Mouse (Mus musculus) heart, embryonic 12.5 days (tissue): ENCODE data around the gene Alb. TPM values are rescaled to one million over a fixed set of nuclear protein-coding genes. Genes with fewer than 3 reads are reported as not detected.
A peak's percentile ranks its signal among the peaks of the same experiment; 100 is the strongest.

Experiments used
- ATAC-seq: fragments of 200-750 bp; cut with Nextera tagmentation; 2 replicates; pipeline ENCODE4 v1.8.0; 2017; ENCODE audit warnings: moderate TSS enrichment, moderate library complexity; ENCODE audit not compliant: insufficient number of reproducible peaks, low FRiP score
- H3K27ac ChIP-seq: fragments of 300-500 bp; sonication (generic); 2 replicates; pipeline ENCODE4 v1.5.1; 2016; ENCODE audit warnings: mild to moderate bottlenecking, moderate library complexity; ENCODE audit not compliant: poor library complexity, severe bottlenecking
- H3K27me3 ChIP-seq: fragments of 300-500 bp; sonication (generic); replicated peaks from 2 replicates; pipeline ENCODE4 v1.6.1; 2016; ENCODE audit warnings: mild to moderate bottlenecking, moderate library complexity
- H3K36me3 ChIP-seq: fragments of 300-500 bp; sonication (generic); 2 replicates; pipeline ENCODE4 v1.6.1; 2016; ENCODE audit warnings: mild to moderate bottlenecking, moderate library complexity
- H3K4me1 ChIP-seq: fragments of 300-500 bp; sonication (generic); replicated peaks from 2 replicates; pipeline ENCODE4 v1.6.1; 2016; ENCODE audit warnings: mild to moderate bottlenecking
- H3K4me2 ChIP-seq: fragments of 300-500 bp; sonication (generic); 2 replicates; pipeline ENCODE4 v1.6.1; 2016; ENCODE audit warnings: mild to moderate bottlenecking, moderate library complexity
- H3K4me3 ChIP-seq: fragments of 300-500 bp; sonication (generic); 2 replicates; pipeline ENCODE4 v1.5.1; 2016; ENCODE audit warnings: mild to moderate bottlenecking
- H3K9ac ChIP-seq: fragments of 300-500 bp; sonication (generic); 2 replicates; pipeline ENCODE4 v1.6.1; 2016; ENCODE audit warnings: mild to moderate bottlenecking, moderate library complexity
- H3K9me3 ChIP-seq: fragments of 300-500 bp; sonication (generic); replicated peaks from 2 replicates; pipeline ENCODE4 v1.6.1; 2016; ENCODE audit warnings: mild to moderate bottlenecking, moderate library complexity
- WGBS: fragments of 180-500 bp; shearing (Covaris S2); methylation state at CpG from one replicate; pipeline ENCODE4 v1.1.7; 2016; 5-methylcytosine and 5-hydroxymethylcytosine counted together
- polyA plus RNA-seq: library from polyadenylated mRNA; unstranded; fragments of >200 nt; fragmentation: Nextera tagmentation; extraction: Ambion mirVana; gene quantifications from 2 replicates; pipeline ENCODE4 v1.2.1, GENCODE M21; 2016

Alb gene
- polyA plus RNA-seq, 1 experiment from 2014 or later = 11.3 TPM

DNA sequence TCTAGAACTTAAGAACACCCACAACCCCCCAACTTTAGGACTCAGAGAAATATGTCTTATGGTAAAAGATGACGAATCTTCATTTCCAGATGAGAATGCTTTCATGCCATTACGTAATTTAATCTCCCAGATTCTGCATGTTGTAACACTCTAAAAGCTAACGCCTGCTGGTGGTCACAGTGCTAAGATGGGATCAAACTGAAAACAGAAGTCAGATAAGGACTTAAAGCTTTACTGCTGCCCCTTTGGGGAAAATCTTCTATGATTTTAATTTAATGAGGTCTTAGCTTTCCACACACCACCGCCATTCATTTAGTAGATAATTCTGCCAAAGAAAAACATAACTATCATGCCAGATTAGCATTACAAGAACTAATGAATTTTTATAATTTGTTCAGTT, 6.1 kb downstream of the Alb start:
- H3K36me3 ChIP-seq = no peaks in the 10 kb centered on the region
- no peak overlapping the region for H3K27ac ChIP-seq
- H3K4me2 ChIP-seq = no peak overlapping the region
- no peak for ATAC-seq
- H3K9ac ChIP-seq = no peak overlapping the region
- H3K4me1 ChIP-seq = no peaks in the 10 kb centered on the region
- no peak overlapping the region for H3K4me3 ChIP-seq
- H3K9me3 ChIP-seq = no peaks in the 10 kb centered on the region
- no peaks in the 10 kb centered on the region for H3K27me3 ChIP-seq
- WGBS = 73% methylated on average over 4 of the region's 4 CpGs

DNA sequence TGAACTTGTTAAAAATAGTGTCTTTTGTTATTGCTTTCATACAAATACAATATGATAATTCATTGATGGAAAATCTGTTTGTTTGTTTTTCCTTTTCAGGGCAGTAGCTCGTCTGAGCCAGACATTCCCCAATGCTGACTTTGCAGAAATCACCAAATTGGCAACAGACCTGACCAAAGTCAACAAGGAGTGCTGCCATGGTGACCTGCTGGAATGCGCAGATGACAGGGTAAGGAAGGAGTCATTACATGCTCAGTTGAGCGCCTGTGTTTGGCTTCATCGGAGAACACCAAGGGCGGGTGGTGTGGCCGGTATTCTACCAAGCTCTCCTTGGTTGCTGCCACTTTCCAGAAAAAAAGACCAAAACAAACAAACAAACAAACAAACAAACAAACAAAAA, 6.5 kb downstream of the Alb start:
- 59% methylated on average over 6 of the region's 6 CpGs for WGBS
- Histone ChIP-seq H3K4me3 (no peak overlapping the region), H3K4me1 (no peaks in the 10 kb centered on the region)

DNA sequence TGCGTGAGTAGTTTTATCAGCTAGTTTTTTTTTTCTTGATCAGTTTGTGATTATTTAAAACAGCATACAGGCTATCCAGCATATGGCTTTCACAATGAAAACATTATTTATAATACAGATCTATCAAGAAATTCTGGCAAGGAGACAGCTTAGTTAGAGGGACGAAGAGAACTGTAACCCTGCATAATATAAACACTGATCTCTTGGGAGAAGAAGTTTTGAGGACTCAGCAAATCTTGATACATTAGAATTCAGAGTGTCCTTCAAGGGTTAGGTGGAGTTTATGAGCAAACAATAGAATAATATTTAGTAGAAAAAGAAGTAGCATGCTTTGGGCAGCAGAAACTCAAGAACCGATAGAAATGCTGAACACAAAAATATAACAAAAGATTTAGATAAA, 10.1 kb downstream of the Alb start:
- no peaks in the 10 kb centered on the region for H3K27me3 ChIP-seq
- 80% methylated on average over 3 of the region's 3 CpGs for WGBS
- H3K27ac ChIP-seq = no peak overlapping the region
- H3K4me2 ChIP-seq = no peak overlapping the region
- no peaks in the 10 kb centered on the region for H3K4me1 ChIP-seq
- no peak for ATAC-seq
- no peak overlapping the region for H3K4me3 ChIP-seq
- no peaks in the 10 kb centered on the region for H3K9me3 ChIP-seq
- no peaks in the 10 kb centered on the region for H3K36me3 ChIP-seq
- no peak overlapping the region for H3K9ac ChIP-seq

More for the DNA sequence above, 6.5 kb downstream of the Alb start:
- Histone ChIP-seq H3K9ac (no peak overlapping the region), H3K27ac (no peak overlapping the region), H3K27me3 (no peaks in the 10 kb centered on the region), H3K4me2 (no peak overlapping the region), H3K36me3 (no peaks in the 10 kb centered on the region), H3K9me3 (no peaks in the 10 kb centered on the region)
- no peak for ATAC-seq

DNA sequence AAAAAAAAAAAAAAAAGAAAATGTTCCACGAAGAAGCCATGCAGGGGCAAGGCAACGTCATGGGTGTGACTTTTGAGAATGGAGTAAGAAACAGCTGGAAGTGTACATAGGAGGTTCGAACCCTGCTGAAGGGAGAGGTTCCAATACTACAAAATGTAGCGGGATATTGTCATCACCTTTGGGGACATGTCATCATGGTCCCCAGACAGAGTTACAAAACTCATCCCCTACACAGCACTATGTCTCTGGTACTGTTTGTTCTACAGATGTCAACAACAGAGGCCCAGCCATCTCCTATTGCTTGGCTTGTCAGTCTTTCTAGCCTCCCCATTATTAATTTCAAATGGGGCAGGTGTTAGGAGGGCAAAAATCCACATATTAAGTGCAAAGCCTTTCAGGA, 13.2 kb downstream of the Alb start:
- no peak overlapping the region for H3K4me3 ChIP-seq
- H3K36me3 ChIP-seq = no peaks in the 10 kb centered on the region
- WGBS = 82% methylated on average over 4 of the region's 4 CpGs
- H3K27me3 ChIP-seq = no peaks in the 10 kb centered on the region
- no peak for ATAC-seq
- H3K9me3 ChIP-seq = no peaks in the 10 kb centered on the region
- no peaks in the 10 kb centered on the region for H3K4me1 ChIP-seq
- no peak overlapping the region for H3K4me2 ChIP-seq
- H3K9ac ChIP-seq = no peak overlapping the region
- no peak overlapping the region for H3K27ac ChIP-seq

DNA sequence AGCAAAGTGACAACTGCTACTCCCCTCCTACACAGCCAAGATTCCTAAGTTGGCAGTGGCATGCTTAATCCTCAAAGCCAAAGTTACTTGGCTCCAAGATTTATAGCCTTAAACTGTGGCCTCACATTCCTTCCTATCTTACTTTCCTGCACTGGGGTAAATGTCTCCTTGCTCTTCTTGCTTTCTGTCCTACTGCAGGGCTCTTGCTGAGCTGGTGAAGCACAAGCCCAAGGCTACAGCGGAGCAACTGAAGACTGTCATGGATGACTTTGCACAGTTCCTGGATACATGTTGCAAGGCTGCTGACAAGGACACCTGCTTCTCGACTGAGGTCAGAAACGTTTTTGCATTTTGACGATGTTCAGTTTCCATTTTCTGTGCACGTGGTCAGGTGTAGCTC, 13.7 kb downstream of the Alb start:
- 74% methylated on average over 5 of the region's 5 CpGs for WGBS
- Histone ChIP-seq H3K4me3 (no peak overlapping the region), H3K36me3 (no peaks in the 10 kb centered on the region), H3K4me1 (no peaks in the 10 kb centered on the region), H3K27me3 (no peaks in the 10 kb centered on the region), H3K9ac (no peak overlapping the region), H3K27ac (no peak overlapping the region), H3K9me3 (no peaks in the 10 kb centered on the region), H3K4me2 (no peak overlapping the region)
- no peak for ATAC-seq

DNA sequence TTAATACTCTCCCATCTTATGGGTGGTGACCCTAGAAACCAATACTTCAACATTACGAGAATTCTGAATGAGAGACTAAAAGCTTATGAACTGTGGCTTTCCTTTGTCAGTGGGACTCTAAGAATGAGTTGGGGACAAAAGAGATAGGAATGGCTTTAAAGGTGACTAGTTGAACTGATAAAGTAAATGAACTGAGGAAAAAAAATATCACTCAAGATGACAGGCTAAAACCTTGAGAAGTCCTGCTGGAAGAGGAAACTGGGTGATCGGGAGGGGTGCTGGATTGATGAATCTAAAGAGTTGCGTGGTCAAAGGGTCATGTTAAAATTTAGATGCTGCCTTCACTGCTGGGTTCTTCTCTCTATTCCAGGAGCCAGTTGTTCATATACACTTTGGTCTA, 16.0 kb downstream of the Alb start:
- H3K27ac ChIP-seq = no peak overlapping the region
- H3K9ac ChIP-seq = no peak overlapping the region
- no peaks in the 10 kb centered on the region for H3K36me3 ChIP-seq
- no peaks in the 10 kb centered on the region for H3K4me1 ChIP-seq
- no peak for ATAC-seq
- 89% methylated on average over 3 of the region's 3 CpGs for WGBS
- H3K9me3 ChIP-seq = no peaks in the 10 kb centered on the region
- H3K27me3 ChIP-seq = no peaks in the 10 kb centered on the region
- H3K4me3 ChIP-seq = no peak overlapping the region
- no peak overlapping the region for H3K4me2 ChIP-seq

DNA sequence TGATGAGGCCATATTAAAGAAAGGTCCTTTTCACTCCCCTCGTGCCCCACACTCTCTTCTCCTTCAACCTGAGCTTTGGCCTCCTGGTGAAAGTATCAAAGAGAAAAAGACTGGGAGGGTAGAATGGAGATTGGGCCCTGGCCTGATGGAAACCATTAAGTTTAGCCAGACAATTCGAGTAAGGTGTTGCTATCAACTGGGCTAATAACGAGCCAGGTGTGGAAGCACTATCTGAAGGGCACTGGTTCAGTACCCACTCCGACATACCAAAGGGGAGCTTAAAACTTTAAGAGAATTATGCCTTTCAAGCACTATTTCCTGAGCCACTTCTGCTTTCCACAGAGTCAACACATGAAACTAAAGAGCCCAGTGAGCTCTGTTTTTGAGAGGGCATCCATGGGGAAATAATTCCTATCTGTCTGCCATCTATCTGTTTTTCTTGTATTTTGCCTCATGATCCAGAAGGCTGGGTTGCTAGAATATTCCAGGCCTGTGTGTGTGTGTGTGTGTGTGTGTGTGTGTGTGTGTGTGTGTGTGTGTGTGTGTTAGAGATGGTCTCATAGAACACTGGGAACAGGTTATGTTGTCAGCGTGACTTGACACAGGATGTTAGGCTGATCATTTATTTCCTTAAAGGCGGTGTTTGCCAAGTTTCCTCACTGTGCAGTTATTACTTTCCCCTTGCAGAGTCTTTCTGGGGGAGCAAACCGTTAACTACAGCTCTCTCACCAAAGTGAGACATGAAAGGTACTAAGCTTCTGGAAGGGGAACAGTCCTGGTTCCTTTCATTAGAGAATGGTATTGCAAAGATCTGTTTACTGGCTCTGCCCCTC, 16.8 kb downstream of the Alb start:
- H3K36me3 ChIP-seq = no peaks in the 10 kb centered on the region
- H3K4me2 ChIP-seq = no peak overlapping the region
- no peak overlapping the region for H3K4me3 ChIP-seq
- H3K27me3 ChIP-seq = no peaks in the 10 kb centered on the region
- no peak overlapping the region for H3K9ac ChIP-seq
- H3K4me1 ChIP-seq = no peaks in the 10 kb centered on the region
- no peak overlapping the region for H3K27ac ChIP-seq
- WGBS = 71% methylated on average over 7 of the region's 7 CpGs
- no peak for ATAC-seq
- H3K9me3 ChIP-seq = no peaks in the 10 kb centered on the region

DNA sequence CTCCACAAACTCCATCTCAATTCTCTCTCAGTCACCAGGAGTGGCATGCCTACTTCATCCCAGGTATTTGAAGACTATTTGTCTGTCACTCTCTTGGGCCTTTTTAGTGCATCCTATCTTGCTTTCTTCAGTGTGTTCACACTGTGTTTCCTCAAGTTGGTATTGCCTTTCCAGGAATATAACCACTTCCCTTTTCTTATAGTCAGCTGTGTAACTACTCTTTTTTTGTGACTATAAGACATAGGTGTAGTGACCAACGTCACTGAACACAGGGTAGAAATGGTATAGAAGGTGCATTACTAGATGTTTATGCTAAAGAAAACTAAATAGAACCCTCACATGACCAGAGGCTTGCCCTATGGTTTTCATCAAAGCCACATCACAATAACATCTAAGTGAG, 18.2 kb downstream of the Alb start:
- Histone ChIP-seq H3K27ac (no peak overlapping the region), H3K4me2 (no peak overlapping the region), H3K9me3 (no peaks in the 10 kb centered on the region), H3K36me3 (no peaks in the 10 kb centered on the region), H3K4me3 (no peak overlapping the region), H3K27me3 (no peaks in the 10 kb centered on the region), H3K9ac (no peak overlapping the region), H3K4me1 (no peaks in the 10 kb centered on the region)
- ATAC-seq = no peak
- 89% methylated on average over 1 of the region's 1 CpGs for WGBS

DNA sequence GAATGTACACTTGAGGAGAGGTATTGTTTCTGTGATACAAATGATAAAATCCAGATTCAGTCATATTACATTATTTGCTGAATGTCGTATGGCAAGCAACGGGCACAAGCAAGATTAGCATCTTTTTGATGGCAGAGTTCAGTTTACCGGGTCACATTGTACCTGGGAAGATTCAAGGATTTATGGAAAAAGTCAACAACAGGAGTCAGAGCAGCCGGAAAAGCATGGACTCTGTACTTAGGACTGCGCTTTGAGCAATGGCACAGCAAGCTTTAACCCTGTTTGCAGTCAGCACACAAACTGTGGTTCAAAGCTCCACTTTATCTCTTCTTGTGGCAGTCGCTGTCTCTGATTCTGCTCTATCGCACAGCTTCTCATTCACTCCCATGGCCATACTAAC, 24.9 kb downstream of the Alb start:
- no peaks in the 10 kb centered on the region for H3K9me3 ChIP-seq
- no peak overlapping the region for H3K4me2 ChIP-seq
- no peak for ATAC-seq
- no peak overlapping the region for H3K27ac ChIP-seq
- H3K36me3 ChIP-seq = no peaks in the 10 kb centered on the region
- H3K4me1 ChIP-seq = no peaks in the 10 kb centered on the region
- no peak overlapping the region for H3K9ac ChIP-seq
- WGBS = 84% methylated on average over 7 of the region's 7 CpGs
- H3K4me3 ChIP-seq = no peak overlapping the region
- H3K27me3 ChIP-seq = no peaks in the 10 kb centered on the region

DNA sequence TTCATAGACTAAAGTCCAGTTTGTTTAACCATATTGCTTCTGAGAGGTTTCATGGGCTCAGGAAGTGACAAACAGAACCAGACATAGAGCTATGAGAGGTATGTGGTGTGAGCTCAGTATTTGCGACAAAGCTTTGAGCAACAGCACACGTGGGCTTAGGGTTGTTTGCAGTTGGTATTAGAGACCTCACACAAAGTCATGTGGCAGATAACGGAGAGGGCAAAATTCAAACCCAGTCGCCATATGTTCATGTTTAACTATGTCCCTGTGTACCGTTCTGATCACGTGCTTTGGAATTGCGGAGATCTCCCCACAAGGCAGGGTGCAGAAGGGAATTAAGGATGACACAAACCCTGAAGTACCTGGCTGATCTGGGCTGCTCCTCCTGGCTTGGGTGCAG, 27.6 kb downstream of the Alb start:
- H3K27ac ChIP-seq = no peak overlapping the region
- ATAC-seq = no peak
- H3K9me3 ChIP-seq = no peaks in the 10 kb centered on the region
- H3K4me2 ChIP-seq = no peak overlapping the region
- no peak overlapping the region for H3K4me3 ChIP-seq
- no peak overlapping the region for H3K9ac ChIP-seq
- no peaks in the 10 kb centered on the region for H3K36me3 ChIP-seq
- H3K4me1 ChIP-seq = 0 out of 2 replicates have a peak, but pooled peaks cover 3% of the 10 kb centered on the region
- no peaks in the 10 kb centered on the region for H3K27me3 ChIP-seq
- 77% methylated on average over 7 of the region's 7 CpGs for WGBS

DNA sequence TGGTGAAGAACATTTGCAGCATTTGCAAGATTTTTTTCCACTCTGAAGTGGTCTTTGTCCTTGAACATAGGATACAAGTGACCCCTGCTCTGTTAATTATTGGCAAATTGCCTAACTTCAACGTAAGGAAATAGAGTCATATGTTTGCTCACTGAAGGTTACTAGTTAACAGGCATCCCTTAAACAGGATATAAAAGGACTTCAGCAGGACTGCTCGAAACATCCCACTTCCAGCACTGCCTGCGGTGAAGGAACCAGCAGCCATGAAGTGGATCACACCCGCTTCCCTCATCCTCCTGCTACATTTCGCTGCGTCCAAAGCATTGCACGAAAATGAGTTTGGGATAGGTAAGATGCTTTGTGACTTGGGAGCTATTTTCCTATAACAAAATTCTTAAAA, 29.8 kb downstream of the Alb start, which contains the start of gene Afp:
Afp (plus strand) TSS at position 220 of the 400 bp plus-strand sequence.
- no peak within 1 kb of the TSS for H3K9ac ChIP-seq
- 0 out of 2 replicates have a peak, but pooled peaks cover 3% of the 10 kb centered on the region for H3K4me1 ChIP-seq
- 76% methylated on average over 7 of the region's 7 CpGs for WGBS
- no peak within 1 kb of the TSS for H3K4me2 ChIP-seq
- H3K4me3 ChIP-seq = no peak within 1 kb of the TSS
- no peak within 1 kb of the TSS for H3K27ac ChIP-seq
- H3K27me3 ChIP-seq = no peaks in the 10 kb centered on the region
- H3K9me3 ChIP-seq = no peaks in the 10 kb centered on the region
- no peaks in the 10 kb centered on the region for H3K36me3 ChIP-seq
- ATAC-seq = no peak

DNA sequence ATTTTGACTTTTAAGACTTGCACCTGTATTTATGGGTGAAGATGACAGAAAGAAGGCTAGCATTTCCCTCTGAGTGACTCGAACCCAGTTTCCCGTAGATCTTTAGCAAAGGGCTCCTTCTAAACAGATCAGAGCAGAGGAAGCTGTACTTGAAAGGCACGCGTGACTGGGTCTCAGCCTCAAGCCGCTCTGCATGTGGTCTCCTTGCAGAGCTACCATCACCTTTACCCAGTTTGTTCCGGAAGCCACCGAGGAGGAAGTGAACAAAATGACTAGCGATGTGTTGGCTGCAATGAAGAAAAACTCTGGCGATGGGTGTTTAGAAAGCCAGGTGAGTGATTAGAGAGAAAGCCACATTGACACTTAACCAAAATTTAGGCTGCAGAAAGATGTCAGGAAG, 31.7 kb downstream of the Alb start:
- no peak overlapping the region for H3K4me3 ChIP-seq
- 0 out of 2 replicates have a peak, but pooled peaks cover 3% of the 10 kb centered on the region for H3K4me1 ChIP-seq
- no peaks in the 10 kb centered on the region for H3K9me3 ChIP-seq
- no peaks in the 10 kb centered on the region for H3K36me3 ChIP-seq
- H3K9ac ChIP-seq = no peak overlapping the region
- no peak overlapping the region for H3K27ac ChIP-seq
- no peak for ATAC-seq
- no peaks in the 10 kb centered on the region for H3K27me3 ChIP-seq
- WGBS = 78% methylated on average over 9 of the region's 9 CpGs
- peak overlapping the region; percentile 49 for H3K4me2 ChIP-seq
